Mouse (Mus musculus) ovary, postnatal 14 days (tissue): ENCODE measurements around the gene Cdk19.
"Not testable (repeated sequence)": the region's sequence is repeated elsewhere in the genome, so short reads cannot be mapped to it uniquely, and the experiment has no call there.

Experiments used
- DNase-seq: peaks from one replicate; pipeline ENCODE4 v3.0.0; 2022; ENCODE audit warnings: low spot score

Cdk19 gene

GRCm38 (mm10) chr10:40339351-40339964, at the start of gene Cdk19:
Gene Cdk19, plus strand, starts transcription at chr10:40339564.
- DNase-seq, result no peak

- no peak for DNase-seq
Measured at GRCm38 (mm10) chr10:40292640-40293039, 46.7 kb upstream of the Cdk19 start.

GRCm38 (mm10) chr10:40300648-40301171, 38.7 kb upstream of the Cdk19 start:
- DNase-seq, result peak; percentile 71

GRCm38 (mm10) chr10:40301181-40302075, 37.9 kb upstream of the Cdk19 start:
- DNase-seq, result not testable (repeated sequence)

- peak; percentile 100 for DNase-seq
Measured at GRCm38 (mm10) chr10:40302140-40302985, 37.0 kb upstream of the Cdk19 start, which contains the start of gene Amd1. Gene Amd1, minus strand, starts transcription at chr10:40302186.

GRCm38 (mm10) chr10:40305989-40306388, 33.4 kb upstream of the Cdk19 start:
- DNase-seq, result no peak

- DNase-seq, result no peak
Measured at GRCm38 (mm10) chr10:40307826-40308583, 31.4 kb upstream of the Cdk19 start.

- DNase-seq, result no peak
Measured at GRCm38 (mm10) chr10:40309884-40310635, 29.3 kb upstream of the Cdk19 start.

GRCm38 (mm10) chr10:40312781-40313180, 26.6 kb upstream of the Cdk19 start:
- DNase-seq, result no peak

GRCm38 (mm10) chr10:40316841-40317585, 22.4 kb upstream of the Cdk19 start:
- DNase-seq, result no peak

GRCm38 (mm10) chr10:40320306-40320705, 19.1 kb upstream of the Cdk19 start:
- DNase-seq, result no peak

- no peak for DNase-seq
Measured at GRCm38 (mm10) chr10:40328004-40328551, 11.3 kb upstream of the Cdk19 start.

GRCm38 (mm10) chr10:40330262-40330661, 9.1 kb upstream of the Cdk19 start:
- no peak for DNase-seq

- no peak for DNase-seq
Measured at GRCm38 (mm10) chr10:40332864-40333263, 6.5 kb upstream of the Cdk19 start.

- DNase-seq, result no peak
Measured at GRCm38 (mm10) chr10:40342036-40342435, 2.7 kb downstream of the Cdk19 start.

GRCm38 (mm10) chr10:40346776-40347403, 7.5 kb downstream of the Cdk19 start:
- DNase-seq, result no peak

GRCm38 (mm10) chr10:40347461-40347954, 8.1 kb downstream of the Cdk19 start:
- DNase-seq, result no peak

- DNase-seq, result peak; percentile 91
Measured at GRCm38 (mm10) chr10:40348566-40349536, 9.5 kb downstream of the Cdk19 start.
